Mouse (Mus musculus) bone marrow macrophage, adult 2 months (primary cell): ENCODE data around the gene Mob1a.

Source experiments
- CTCF ChIP-seq: IDR thresholded peaks from 2 replicates; pipeline ENCODE4 v1.5.1; 2012; ENCODE audit warnings: low read depth, mild to moderate bottlenecking, low read length, moderate library complexity
- POLR2A ChIP-seq: IDR thresholded peaks from 2 replicates; pipeline ENCODE4 v1.6.1; 2012; ENCODE audit warnings: mild to moderate bottlenecking, low read depth, low read length, borderline replicate concordance

- TF ChIP-seq POLR2A (no peak), CTCF (no peak)
Measured at GRCm38 (mm10) chr6:83381510-83382491, 56.0 kb downstream of the Mob1a start.
